Mouse (Mus musculus) cerebellum, adult 8-10 months (tissue): ENCODE data around the gene Mob3b.
A peak's percentile ranks its signal among the peaks of the same experiment; 100 is the strongest.
"Not testable (repeated sequence)": the region's sequence is repeated elsewhere in the genome, so short reads cannot be mapped to it uniquely, and the experiment has no call there.

ENCODE experiments used
- DNase-seq: peaks from one replicate; pipeline ENCODE4 v3.0.0; 2022

The Mob3b gene

DNA sequence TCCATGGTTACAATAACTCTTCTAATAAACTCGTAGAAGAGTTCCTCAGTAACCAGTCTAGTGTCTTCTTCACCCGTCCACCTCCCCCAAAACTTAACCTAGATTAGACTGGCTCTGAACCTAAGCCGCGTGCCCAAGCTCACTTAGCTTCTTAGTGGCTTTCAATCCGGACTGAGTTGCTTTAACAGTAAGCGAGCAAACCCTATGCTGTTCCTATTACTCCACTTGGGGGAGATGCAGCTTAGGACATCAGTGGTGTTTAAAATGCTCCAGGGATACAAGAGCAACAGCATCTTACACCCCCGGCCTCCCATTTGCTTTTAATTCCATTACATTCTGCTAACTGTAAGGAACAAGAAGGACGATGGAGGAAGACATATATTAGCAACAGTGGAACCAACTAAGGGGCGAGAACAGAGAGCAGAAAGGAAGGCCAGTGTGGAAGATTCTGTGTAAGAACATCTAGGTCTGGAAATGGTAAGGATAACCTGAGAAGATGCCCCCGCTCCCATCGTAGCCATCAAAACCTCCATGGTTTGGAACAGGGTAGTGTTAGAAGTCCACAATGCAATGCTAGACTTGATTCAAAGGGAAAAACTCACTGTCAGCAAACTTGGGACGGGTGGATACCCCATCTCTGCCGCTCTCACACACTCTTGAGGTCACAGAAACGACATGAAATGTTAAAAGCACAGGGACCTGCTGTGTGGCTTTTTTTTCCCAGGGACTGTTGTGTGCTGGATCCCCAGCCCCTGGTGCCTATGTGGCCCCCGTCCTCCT lies 196.3 kb downstream of the Mob3b start:
- no peak for DNase-seq

DNA sequence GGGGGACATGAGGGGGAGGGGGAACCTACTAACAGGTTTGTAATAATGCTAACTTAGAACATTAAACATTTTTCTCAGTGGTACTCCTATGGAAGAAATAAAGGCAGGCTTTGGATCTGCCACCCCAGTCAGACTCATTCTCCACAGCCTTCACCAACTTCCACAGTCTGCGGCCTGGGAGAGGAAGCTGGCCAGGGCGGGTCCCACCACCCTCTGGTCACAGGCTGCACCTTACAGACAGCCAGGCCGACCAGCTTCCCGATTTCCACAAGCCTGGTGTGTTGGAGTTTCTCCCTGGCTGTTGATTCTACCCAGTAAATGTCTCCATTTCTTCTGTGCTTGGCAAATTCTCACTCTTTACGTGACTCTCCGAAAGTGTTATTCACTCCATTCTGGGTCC lies 197.8 kb downstream of the Mob3b start:
- no peak for DNase-seq

DNA sequence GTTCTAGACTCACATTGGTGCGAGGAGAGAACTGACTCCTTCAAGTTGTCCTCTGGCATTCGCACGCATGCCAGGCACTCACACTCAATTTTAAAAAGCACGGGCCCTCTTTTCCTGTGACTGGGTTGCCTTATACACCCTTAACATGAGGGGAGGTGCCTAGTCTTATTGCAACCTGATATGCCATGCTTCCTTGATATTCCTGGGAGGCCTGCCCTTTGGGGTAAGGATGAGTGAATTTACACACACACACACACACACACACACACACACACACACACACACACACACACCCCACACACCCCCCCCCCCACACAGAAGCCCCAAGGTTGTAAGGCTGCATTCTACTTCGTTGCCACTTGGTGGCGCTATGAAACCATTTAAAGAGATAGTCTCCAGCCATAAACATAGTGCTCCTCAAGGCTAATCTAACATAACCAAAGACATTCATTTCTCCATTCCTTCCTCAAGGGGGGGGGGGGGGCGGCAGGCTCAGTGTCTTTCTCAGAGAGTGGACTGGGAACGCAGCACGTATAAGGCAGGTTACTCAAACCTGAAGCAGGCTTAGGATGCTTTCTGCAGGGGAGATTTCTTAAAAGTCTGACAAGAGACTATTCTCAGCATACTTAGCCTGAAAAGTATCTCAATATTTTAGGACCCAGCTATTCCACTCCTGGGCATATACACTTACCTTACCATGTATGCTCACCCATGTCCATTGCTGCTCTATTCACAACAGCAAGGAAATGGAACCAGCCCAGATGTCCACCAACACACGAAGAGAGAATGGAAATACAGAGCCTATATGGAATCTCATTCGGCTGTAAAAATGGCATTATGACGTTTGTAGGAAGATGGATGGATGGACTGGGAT lies 198.9 kb downstream of the Mob3b start:
- DNase-seq, result peak; percentile 23

- DNase-seq, result no peak
Measured at GRCm38 (mm10) chr4:34953716-34954115, 203.6 kb downstream of the Mob3b start.

GRCm38 (mm10) chr4:34947181-34947580 lies 210.1 kb downstream of the Mob3b start:
- no peak for DNase-seq

GRCm38 (mm10) chr4:34941046-34941445 lies 216.2 kb downstream of the Mob3b start:
- DNase-seq, result no peak

GRCm38 (mm10) chr4:34928386-34928785 lies 228.9 kb downstream of the Mob3b start:
- DNase-seq, result not testable (repeated sequence)

DNA sequence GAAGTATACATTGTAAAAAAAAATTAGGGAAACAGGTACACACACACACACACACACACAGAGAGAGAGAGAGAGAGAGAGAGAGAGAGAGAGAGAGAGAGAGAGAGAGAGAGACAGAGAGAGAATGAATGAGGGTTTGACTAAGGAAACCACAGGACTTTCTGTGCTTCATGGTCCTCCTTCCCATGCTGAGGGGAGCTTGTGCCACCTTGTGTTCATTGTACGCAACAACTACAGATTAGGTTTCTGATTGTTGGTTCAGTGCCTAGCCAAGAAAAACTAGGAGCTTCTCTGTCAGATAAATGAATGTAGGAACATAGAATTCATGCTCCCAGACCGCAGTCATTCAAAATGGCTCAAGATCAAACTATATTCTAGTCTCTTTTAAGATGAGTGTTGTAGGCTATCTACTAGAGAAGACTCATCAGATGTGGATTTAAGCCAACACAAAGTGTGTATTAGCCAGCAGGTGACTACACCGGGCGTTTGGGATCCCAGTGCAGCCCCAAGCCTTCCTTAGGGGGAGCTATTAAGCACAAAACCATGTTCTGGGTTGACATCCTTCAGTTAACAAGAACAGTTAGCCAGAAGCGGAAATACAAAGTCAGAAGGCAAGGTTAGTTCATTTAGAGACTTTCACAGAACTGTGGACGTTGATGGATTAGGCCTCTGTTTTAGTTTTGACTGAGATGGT lies 235.0 kb downstream of the Mob3b start:
- DNase-seq, result peak; percentile 48

DNA sequence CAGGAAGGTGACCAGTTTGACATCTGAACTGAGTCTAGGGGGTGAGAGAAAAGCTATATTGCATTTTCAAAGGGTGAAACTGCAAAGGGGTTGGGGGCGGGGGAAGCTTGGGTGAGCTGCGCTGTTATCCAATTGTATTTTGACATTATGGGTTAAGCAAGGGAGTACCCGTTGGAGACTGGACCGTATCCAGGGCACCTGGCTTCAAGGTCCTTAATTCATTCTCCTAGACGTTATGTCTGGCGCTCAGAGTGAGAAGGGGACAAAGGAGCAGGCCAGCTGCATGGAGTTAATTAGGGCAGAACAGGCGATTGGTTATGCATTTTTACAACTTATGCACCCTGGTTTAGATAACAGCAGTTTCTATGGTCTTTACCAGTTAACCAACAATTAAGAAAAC lies 239.9 kb downstream of the Mob3b start:
- no peak for DNase-seq

GRCm38 (mm10) chr4:34912171-34912570 lies 245.1 kb downstream of the Mob3b start:
- DNase-seq, result no peak

GRCm38 (mm10) chr4:34911401-34911800 lies 245.9 kb downstream of the Mob3b start:
- DNase-seq, result no peak

DNA sequence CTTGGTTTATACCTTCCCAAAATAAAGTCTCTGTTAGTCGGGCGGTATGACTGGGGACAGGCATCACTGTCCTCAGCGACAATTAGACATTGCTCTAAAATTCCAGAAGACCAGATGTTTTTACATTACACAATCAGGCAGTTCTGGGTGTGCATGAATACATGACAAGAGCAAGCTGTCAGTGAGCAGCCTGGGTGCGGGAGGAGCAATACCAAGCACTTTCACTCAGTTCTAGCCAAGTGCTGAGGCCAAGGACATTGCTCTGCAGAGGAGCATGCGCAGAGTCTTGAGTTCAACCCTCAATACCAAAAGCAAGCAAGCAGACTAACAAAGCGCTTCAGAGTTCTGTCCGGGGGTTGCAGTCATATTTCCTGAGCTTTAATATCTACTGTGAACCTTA lies 249.2 kb downstream of the Mob3b start:
- DNase-seq, result no peak

DNA sequence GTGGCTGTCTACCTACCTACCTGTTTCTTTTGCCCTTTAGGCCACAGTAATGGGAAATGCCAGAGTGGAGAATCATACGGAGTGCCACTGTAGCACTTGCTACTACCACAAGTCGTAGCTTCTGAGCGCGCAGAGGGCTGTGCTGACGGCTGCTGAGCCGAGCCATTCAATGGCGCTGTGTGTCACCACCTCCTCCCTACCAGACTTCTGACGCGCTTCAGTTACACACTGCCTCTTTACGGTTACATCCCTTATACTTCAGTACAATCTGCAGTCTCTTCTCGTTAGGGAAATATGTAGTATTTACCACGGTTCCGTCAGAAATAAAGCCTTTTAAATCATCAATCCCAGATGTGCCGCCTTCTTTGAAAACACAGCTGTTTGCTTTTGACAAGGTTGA lies 250.3 kb downstream of the Mob3b start:
- no peak for DNase-seq

GRCm38 (mm10) chr4:34906151-34906550 lies 251.1 kb downstream of the Mob3b start:
- DNase-seq, result no peak

DNA sequence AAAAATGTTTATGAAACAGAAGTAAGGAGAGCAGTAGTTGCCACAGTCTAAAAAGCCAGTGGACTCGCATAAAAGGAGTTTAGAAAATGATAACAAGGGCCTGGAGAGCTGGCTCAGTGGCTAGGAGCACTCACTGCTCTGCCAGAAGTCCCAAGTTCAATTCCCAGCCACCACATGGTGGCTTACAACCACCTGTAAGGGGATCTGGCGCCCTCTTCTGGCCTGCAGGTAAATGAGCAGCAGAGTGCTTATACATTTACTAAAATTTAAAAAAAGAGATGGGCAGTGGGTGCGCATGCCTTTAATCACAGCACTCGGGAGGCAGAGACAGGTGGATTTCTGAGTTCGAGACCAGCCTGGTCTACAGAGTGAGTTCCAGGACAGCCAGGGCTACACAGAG lies 251.9 kb downstream of the Mob3b start:
- no peak for DNase-seq

DNA sequence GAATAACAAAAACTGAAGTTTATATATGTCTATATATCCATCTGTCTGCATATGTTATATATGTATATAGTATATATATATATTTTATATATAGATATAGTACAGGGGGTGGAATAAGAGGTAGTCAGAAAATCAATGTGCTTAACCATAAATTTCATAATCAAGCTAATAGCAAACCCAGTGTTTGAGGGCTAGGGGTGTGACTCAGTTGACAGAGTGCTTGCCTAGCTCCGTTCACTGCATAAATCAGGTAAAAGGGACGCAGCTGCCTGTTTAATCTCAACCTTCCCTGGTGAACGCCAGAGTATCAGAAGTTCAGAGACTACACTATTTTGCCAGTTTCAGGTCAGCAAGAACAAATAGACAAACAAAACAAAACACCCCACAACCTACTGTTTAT lies 255.7 kb downstream of the Mob3b start:
- DNase-seq, result not testable (repeated sequence)

DNA sequence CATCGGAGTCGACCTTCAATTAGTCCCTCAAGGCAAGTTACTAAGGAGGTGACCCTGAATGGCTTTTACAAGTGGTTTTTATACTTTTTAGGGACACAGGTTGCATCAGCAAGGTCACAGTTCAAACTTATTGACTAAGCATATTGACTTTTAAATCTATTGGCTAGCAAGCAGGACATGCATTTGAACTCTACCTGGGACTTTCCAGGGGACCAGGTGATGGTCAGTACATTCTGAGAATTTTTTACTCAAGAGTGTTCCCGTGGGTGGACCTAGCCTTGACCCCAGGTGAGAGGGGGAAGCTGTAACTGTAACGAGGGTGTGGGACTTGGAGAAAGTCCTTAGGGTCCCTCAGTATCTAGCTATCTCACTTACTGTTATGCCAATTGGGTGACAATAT lies 256.1 kb downstream of the Mob3b start:
- DNase-seq, result no peak

DNA sequence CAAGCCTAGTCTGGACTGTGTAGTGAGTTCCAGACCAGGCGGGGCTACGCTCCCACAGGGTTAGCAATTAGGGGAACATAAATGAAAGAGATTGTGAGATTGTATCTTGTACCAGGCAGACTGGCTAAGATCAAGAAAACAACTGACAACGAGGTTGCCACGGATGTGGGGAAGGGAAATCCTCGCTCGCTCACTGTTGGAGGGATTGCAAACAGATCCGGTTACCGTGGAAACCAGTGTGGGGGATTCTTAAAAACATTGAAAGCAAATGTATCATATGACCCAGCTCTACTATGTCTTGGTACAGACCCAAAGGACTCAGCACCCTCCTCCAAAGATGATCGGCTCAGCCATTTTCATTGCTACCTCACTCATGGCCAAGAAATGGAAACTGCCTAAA lies 257.1 kb downstream of the Mob3b start:
- DNase-seq, result no peak

DNA sequence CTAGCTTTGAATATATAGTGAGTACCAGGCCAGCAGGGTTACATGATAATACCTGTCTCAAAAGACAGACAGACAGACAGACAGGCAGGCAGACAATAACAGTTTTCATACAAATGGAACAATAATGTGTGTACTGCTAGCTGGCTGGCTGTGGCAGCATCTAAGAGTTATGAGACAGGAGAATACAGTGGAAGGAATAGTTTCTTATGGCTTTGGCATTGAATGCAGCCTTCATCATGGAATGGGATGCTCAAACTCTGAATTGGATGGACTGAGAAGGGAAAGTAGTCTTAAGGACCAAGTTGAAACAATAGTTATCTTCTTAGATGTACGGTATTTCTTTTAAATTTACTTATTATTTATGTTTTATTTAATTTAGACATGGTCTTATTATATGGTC lies 258.0 kb downstream of the Mob3b start:
- no peak for DNase-seq
